Mouse (Mus musculus): ENCODE measurements around the gene Cdr2l. TPM values are rescaled to one million over a fixed set of nuclear protein-coding genes. Genes with fewer than 3 reads are reported as not detected.

Cdr2l gene
- polyA plus RNA-seq, 1 experiment from 2014 or later: 29.6 TPM

DNA sequence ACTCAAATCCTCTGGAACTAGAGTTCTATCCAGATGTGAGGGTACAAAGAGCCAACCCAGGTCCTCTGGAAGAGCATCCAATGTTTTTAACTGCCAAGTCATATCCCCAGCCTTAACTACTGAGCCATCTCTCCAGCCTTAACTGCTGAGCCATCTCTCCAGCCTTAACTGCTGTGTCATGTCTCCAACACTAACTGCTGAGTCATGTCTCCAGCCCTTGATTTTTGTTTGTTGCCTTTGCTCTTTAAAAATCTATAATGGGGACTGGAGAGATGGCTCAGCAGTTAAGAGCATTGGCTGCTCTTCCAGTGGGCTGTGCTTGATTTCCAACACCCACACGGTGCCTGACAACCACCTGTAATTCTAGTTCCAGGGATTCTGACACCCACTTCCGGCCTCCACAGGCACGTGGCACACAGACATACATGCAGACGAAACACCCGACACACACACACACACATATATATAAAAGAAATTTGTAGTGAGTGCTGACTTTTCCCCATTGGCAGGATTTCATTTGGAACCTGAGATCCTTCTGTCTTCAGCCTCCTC lies 55.9 kb downstream of the Cdr2l start:
- ATAC-seq (ENCODE audit: low FRiP score): no peak
- WGBS: 85% methylated on average over 5 of the region's 5 CpGs

DNA sequence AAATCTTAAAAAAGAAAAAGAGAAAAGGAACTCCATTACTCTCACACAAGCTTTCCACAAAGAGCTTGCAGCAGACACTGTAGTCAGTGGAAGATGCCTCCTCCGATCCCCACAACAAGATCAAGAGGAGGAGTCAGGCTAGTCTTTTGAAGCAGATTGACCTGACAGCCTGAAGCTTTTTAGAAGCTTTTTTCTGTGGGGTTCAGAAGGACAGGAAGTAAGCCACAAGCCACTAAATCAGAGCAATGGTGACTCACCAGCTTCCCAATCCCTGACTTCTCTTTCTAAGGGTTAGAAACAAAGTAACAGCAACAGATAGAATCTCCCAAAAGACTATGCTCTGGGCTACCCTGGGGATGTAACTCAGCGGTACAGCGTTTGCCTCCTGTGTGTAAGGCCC lies 57.6 kb downstream of the Cdr2l start:
- 86% methylated on average over 3 of the region's 3 CpGs for WGBS
- Histone ChIP-seq H3K9ac (no peak overlapping the region), H3K27me3 (peaks cover 8% of the 10 kb centered on the region; the same call in 1 of the 2 replicates), H3K36me3 (replicated peaks) (no peaks in the 10 kb centered on the region), H3K4me1 (peaks cover 12% of the 10 kb centered on the region), H3K9me3 (no peaks in the 10 kb centered on the region), H3K4me2 (no peak overlapping the region), H3K27ac (no peak overlapping the region), H3K4me3 (replicated peaks) (no peak overlapping the region)
- no peak for ATAC-seq (ENCODE audit: low FRiP score)

More for the DNA sequence above, 55.9 kb downstream of the Cdr2l start:
- Histone ChIP-seq H3K9ac (no peak overlapping the region), H3K27ac (no peak overlapping the region), H3K27me3 (peaks cover 8% of the 10 kb centered on the region; the same call in 1 of the 2 replicates), H3K4me3 (replicated peaks) (no peak overlapping the region), H3K9me3 (no peaks in the 10 kb centered on the region), H3K36me3 (replicated peaks) (peaks cover 5% of the 10 kb centered on the region; the same call in 1 of the 2 replicates), H3K4me2 (no peak overlapping the region), H3K4me1 (peaks cover 12% of the 10 kb centered on the region)

DNA sequence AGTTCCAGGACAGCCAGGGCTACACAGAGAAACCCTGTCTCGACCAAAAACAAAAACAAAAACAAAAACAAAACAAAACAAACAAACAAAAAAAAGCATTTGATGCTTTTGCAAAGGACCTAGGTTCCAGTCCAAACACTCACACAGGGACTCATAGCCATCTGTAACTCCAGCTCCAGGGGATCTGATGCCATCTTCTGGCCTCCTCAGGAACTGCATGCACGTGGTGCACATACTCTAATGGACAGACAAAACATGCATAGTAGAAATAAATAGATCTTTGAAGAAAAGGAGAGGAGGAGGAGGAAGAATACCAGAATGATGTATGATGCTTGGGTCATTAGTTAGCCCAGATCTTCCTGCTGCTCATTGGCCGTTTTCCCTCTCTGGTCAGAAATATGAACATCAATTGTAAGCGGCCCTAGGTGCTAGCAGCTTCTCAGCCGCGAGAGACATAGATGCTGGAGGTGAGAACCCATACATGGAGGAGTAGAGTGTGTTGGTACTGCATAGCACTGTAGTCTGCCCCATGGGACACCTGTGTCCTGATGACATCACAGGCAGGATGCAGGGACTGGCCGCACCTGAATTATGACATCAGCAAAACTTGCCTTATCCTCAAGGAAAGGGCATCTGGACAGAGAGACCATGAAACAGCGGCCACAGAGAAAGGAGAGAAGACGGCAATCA lies 58.3 kb downstream of the Cdr2l start, which contains the start of gene Trim80:
Gene Trim80 (plus strand): TSS at position 640 of the 690 bp plus-strand sequence.
- H3K4me1 ChIP-seq: peaks cover 12% of the 10 kb centered on the region
- no peak within 1 kb of the TSS for H3K9ac ChIP-seq
- H3K4me3 ChIP-seq (replicated peaks): no peak within 1 kb of the TSS
- H3K9me3 ChIP-seq: no peaks in the 10 kb centered on the region
- ATAC-seq (ENCODE audit: low FRiP score): no peak
- H3K4me2 ChIP-seq: no peak within 1 kb of the TSS
- H3K27me3 ChIP-seq: peaks cover 6% of the 10 kb centered on the region; the same call in 1 of the 2 replicates
- WGBS: 92% methylated on average over 9 of the region's 9 CpGs
- H3K36me3 ChIP-seq (replicated peaks): no peaks in the 10 kb centered on the region
- H3K27ac ChIP-seq: no peak within 1 kb of the TSS

DNA sequence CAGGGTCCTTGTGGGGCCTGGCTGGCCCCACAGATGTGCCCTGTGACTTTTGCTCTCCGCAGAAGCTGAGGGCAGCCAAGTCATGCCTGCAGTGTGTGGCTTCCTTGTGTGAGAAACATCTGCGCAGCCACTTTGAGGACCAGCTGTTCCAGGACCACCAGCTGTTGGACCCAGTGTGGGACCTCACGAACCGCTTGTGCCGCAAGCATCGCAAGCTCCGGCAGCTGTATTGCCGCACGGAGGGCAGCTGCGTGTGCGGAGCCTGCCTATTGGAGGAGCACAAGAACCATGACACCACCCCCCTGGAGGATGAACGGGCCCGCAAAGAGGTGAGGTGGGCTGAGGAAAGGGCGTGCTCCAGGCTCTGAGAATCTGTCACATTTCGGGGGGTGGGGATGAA lies 59.7 kb downstream of the Cdr2l start:
- H3K36me3 ChIP-seq (replicated peaks): no peaks in the 10 kb centered on the region

More for the DNA sequence above, 59.7 kb downstream of the Cdr2l start:
- Histone ChIP-seq H3K4me1 (peaks cover under 1% of the 10 kb centered on the region; the same call in 1 of the 2 replicates), H3K9me3 (no peaks in the 10 kb centered on the region), H3K9ac (no peak overlapping the region), H3K27me3 (no peaks in the 10 kb centered on the region), H3K4me2 (no peak overlapping the region), H3K27ac (no peak overlapping the region), H3K4me3 (replicated peaks) (no peak overlapping the region)
- 50% methylated on average over 15 of the region's 15 CpGs for WGBS
- ATAC-seq (ENCODE audit: low FRiP score): no peak

Other genes starting within 250 kb of the Cdr2l start
- gene Cd300lf, start 247.9 kb upstream of the Cdr2l start, polyA plus RNA-seq (2016; fragmentation: Nextera tagmentation; extraction: Ambion mirVana): 0.19 TPM in 1 of 2 replicates, not detected in the other
- gene Slc9a3r1, start 218.6 kb upstream of the Cdr2l start, polyA plus RNA-seq (2016; fragmentation: Nextera tagmentation; extraction: Ambion mirVana): 31.3 and 32.2 TPM in 2 replicates
- gene Tmem104, start 194.4 kb upstream of the Cdr2l start, polyA plus RNA-seq (2016; fragmentation: Nextera tagmentation; extraction: Ambion mirVana): 7.9 and 8.4 TPM in 2 replicates
- 16.0 and 16.6 TPM in 2 replicates for gene Nat9, start 194.1 kb upstream of the Cdr2l start, polyA plus RNA-seq (2016; fragmentation: Nextera tagmentation; extraction: Ambion mirVana)
- gene Grin2c, start 114.7 kb upstream of the Cdr2l start, polyA plus RNA-seq (2016; fragmentation: Nextera tagmentation; extraction: Ambion mirVana): 0.08 TPM in 1 of 2 replicates, not detected in the other
- 16.9 and 17.4 TPM in 2 replicates for gene Fdxr, start 104.9 kb upstream of the Cdr2l start, polyA plus RNA-seq (2016; fragmentation: Nextera tagmentation; extraction: Ambion mirVana)
- 0.26 and 0.37 TPM in 2 replicates for gene Fads6, start 84.3 kb upstream of the Cdr2l start, polyA plus RNA-seq (2016; fragmentation: Nextera tagmentation; extraction: Ambion mirVana)
- gene Otop2, start 74.8 kb upstream of the Cdr2l start, polyA plus RNA-seq (2016; fragmentation: Nextera tagmentation; extraction: Ambion mirVana): not detected in 2 replicates
- not detected in 2 replicates for gene Ush1g, start 59.9 kb upstream of the Cdr2l start, polyA plus RNA-seq (2016; fragmentation: Nextera tagmentation; extraction: Ambion mirVana)
- gene Otop3, start 47.2 kb upstream of the Cdr2l start, polyA plus RNA-seq (2016; fragmentation: Nextera tagmentation; extraction: Ambion mirVana): not detected in 2 replicates
- gene Hid1, start 14.2 kb upstream of the Cdr2l start, polyA plus RNA-seq (2016; fragmentation: Nextera tagmentation; extraction: Ambion mirVana): 33.7 and 36.4 TPM in 2 replicates
- 222 and 232 TPM in 2 replicates for gene Mrpl58, start 21.8 kb downstream of the Cdr2l start, polyA plus RNA-seq (2016; fragmentation: Nextera tagmentation; extraction: Ambion mirVana)
- 843 and 857 TPM in 2 replicates for gene Atp5h, start 38.0 kb downstream of the Cdr2l start, polyA plus RNA-seq (2016; fragmentation: Nextera tagmentation; extraction: Ambion mirVana)
- gene Kctd2, start 38.2 kb downstream of the Cdr2l start, polyA plus RNA-seq (2016; fragmentation: Nextera tagmentation; extraction: Ambion mirVana): 23.9 and 29.8 TPM in 2 replicates
- not detected in 2 replicates for gene Trim80, start 58.6 kb downstream of the Cdr2l start, polyA plus RNA-seq (2016; fragmentation: Nextera tagmentation; extraction: Ambion mirVana)
- not detected in 2 replicates for gene Slc16a5, start 80.6 kb downstream of the Cdr2l start, polyA plus RNA-seq (2016; fragmentation: Nextera tagmentation; extraction: Ambion mirVana)
- 10.9 and 11.0 TPM in 2 replicates for gene Armc7, start 93.8 kb downstream of the Cdr2l start, polyA plus RNA-seq (2016; fragmentation: Nextera tagmentation; extraction: Ambion mirVana)
- 72.0 and 80.3 TPM in 2 replicates for gene Nt5c, start 109.9 kb downstream of the Cdr2l start, polyA plus RNA-seq (2016; fragmentation: Nextera tagmentation; extraction: Ambion mirVana)
- gene Jpt1, start 132.5 kb downstream of the Cdr2l start, polyA plus RNA-seq (2016; fragmentation: Nextera tagmentation; extraction: Ambion mirVana): 1,151 and 1,196 TPM in 2 replicates
- gene Sumo2, start 154.4 kb downstream of the Cdr2l start, polyA plus RNA-seq (2016; fragmentation: Nextera tagmentation; extraction: Ambion mirVana): 1,429 and 1,474 TPM in 2 replicates
- 194 and 199 TPM in 2 replicates for gene Nup85, start 182.5 kb downstream of the Cdr2l start, polyA plus RNA-seq (2016; fragmentation: Nextera tagmentation; extraction: Ambion mirVana)
- 87.4 and 89.5 TPM in 2 replicates for gene Mrps7, start 222.0 kb downstream of the Cdr2l start, polyA plus RNA-seq (2016; fragmentation: Nextera tagmentation; extraction: Ambion mirVana)
- 32.3 and 35.1 TPM in 2 replicates for gene Gga3, start 222.1 kb downstream of the Cdr2l start, polyA plus RNA-seq (2016; fragmentation: Nextera tagmentation; extraction: Ambion mirVana)
- 15.2 and 16.5 TPM in 2 replicates for gene Mif4gd, start 231.1 kb downstream of the Cdr2l start, polyA plus RNA-seq (2016; fragmentation: Nextera tagmentation; extraction: Ambion mirVana)
- 28.4 and 29.7 TPM in 2 replicates for gene Slc25a19, start 246.4 kb downstream of the Cdr2l start, polyA plus RNA-seq (2016; fragmentation: Nextera tagmentation; extraction: Ambion mirVana)

All from forebrain, embryonic 12.5 days (tissue).